Mouse (Mus musculus) testis, adult 2 months (tissue): ENCODE results near the gene Usb1. TPM values are rescaled to one million over a fixed set of nuclear protein-coding genes. Genes with fewer than 3 reads are reported as not detected.

Experiments
- H3K27ac ChIP-seq: fragments of 200-500 bp; 2 replicates; pipeline ENCODE4 v1.5.1; 2012; ENCODE audit warnings: low read depth, low read length; ENCODE audit not compliant: control insufficient read depth, insufficient read depth
- H3K27me3 ChIP-seq: fragments of 200-500 bp; 2 replicates; pipeline ENCODE4 v1.6.1; 2012; ENCODE audit warnings: mild to moderate bottlenecking, low read length, moderate library complexity; ENCODE audit not compliant: control insufficient read depth, insufficient read depth
- H3K36me3 ChIP-seq: fragments of 200-500 bp; 2 replicates; pipeline ENCODE4 v1.6.1; 2012; ENCODE audit warnings: mild to moderate bottlenecking, low read length; ENCODE audit not compliant: control insufficient read depth, insufficient read depth
- H3K4me1 ChIP-seq: fragments of 200-500 bp; 2 replicates; pipeline ENCODE4 v1.6.1; 2012; ENCODE audit warnings: low read length; ENCODE audit not compliant: control insufficient read depth, insufficient read depth
- H3K4me3 ChIP-seq: fragments of 200-500 bp; 2 replicates; pipeline ENCODE4 v1.5.1; 2012; ENCODE audit warnings: low read depth, mild to moderate bottlenecking, low read length, moderate library complexity, mixed read lengths; ENCODE audit not compliant: control insufficient read depth
- CTCF ChIP-seq: fragments of 200-500 bp; IDR thresholded peaks from 2 replicates; pipeline ENCODE4 v1.5.1; 2012; ENCODE audit warnings: low read depth, mild to moderate bottlenecking, inconsistent platforms, low read length, moderate library complexity; ENCODE audit not compliant: control insufficient read depth, insufficient read depth, insufficient replicate concordance
- POLR2A ChIP-seq: fragments of 200-500 bp; IDR thresholded peaks from 2 replicates; pipeline ENCODE4 v1.6.1; 2012; ENCODE audit warnings: low read depth, mild to moderate bottlenecking, inconsistent platforms, low read length, moderate library complexity; ENCODE audit not compliant: control insufficient read depth
- polyA plus RNA-seq: library from polyadenylated mRNA; depleted of rRNA; stranded (reverse); fragments of >200 nt; gene quantifications from 2 replicates; pipeline ENCODE4 v1.2.3, GENCODE M21; 2012

Gene Usb1
- polyA plus RNA-seq, 1 experiment: 34.0 TPM

GRCm38 (mm10) chr8:95336363-95336762, 4.3 kb downstream of the Usb1 start:
- H3K27ac ChIP-seq: no peak overlapping the region
- H3K36me3 ChIP-seq: no peaks in the 10 kb centered on the region; the same call in 1 of the 2 replicates
- H3K4me1 ChIP-seq: peaks cover 3% of the 10 kb centered on the region; the same call in 1 of the 2 replicates
- TF ChIP-seq POLR2A (no peak), CTCF (no peak)
- H3K4me3 ChIP-seq: no peak overlapping the region
- no peaks in the 10 kb centered on the region for H3K27me3 ChIP-seq

- no peak overlapping the region for H3K4me3 ChIP-seq
- no peak overlapping the region for H3K27ac ChIP-seq
- no peaks in the 10 kb centered on the region for H3K27me3 ChIP-seq
- no peaks in the 10 kb centered on the region; the same call in none of the 2 replicates for H3K36me3 ChIP-seq
- H3K4me1 ChIP-seq: peaks cover 11% of the 10 kb centered on the region
- no peak for TF ChIP-seq POLR2A
- no peak for TF ChIP-seq CTCF
Observed at GRCm38 (mm10) chr8:95341721-95342120, 9.6 kb downstream of the Usb1 start.

GRCm38 (mm10) chr8:95344668-95345067, 12.6 kb downstream of the Usb1 start:
- Histone ChIP-seq H3K27me3 (no peaks in the 10 kb centered on the region), H3K4me1 (peaks cover 11% of the 10 kb centered on the region), H3K36me3 (no peaks in the 10 kb centered on the region; the same call in none of the 2 replicates), H3K27ac (no peak overlapping the region), H3K4me3 (peak overlapping the region; percentile 9; the same call in 1 of the 2 replicates)
- TF ChIP-seq CTCF: no peak
- no peak for TF ChIP-seq POLR2A

GRCm38 (mm10) chr8:95346643-95347545, 14.8 kb downstream of the Usb1 start:
- no peak for TF ChIP-seq POLR2A
- no peak for TF ChIP-seq CTCF
- H3K27me3 ChIP-seq: no peaks in the 10 kb centered on the region
- H3K27ac ChIP-seq: no peak overlapping the region
- no peaks in the 10 kb centered on the region; the same call in none of the 2 replicates for H3K36me3 ChIP-seq
- H3K4me1 ChIP-seq: peaks cover 14% of the 10 kb centered on the region
- peak overlapping the region; percentile 39 for H3K4me3 ChIP-seq

- H3K27ac ChIP-seq: no peak overlapping the region
Observed at GRCm38 (mm10) chr8:95348356-95348755, 16.3 kb downstream of the Usb1 start.

GRCm38 (mm10) chr8:95348811-95349630, 16.9 kb downstream of the Usb1 start:
- TF ChIP-seq POLR2A (no peak), CTCF (no peak)
- Histone ChIP-seq H3K4me1 (peaks cover 22% of the 10 kb centered on the region), H3K27ac (no peak overlapping the region), H3K36me3 (no peaks in the 10 kb centered on the region; the same call in none of the 2 replicates), H3K27me3 (no peaks in the 10 kb centered on the region), H3K4me3 (no peak overlapping the region)

More at GRCm38 (mm10) chr8:95348356-95348755, 16.3 kb downstream of the Usb1 start:
- no peak for TF ChIP-seq CTCF
- no peak for TF ChIP-seq POLR2A
- Histone ChIP-seq H3K27me3 (no peaks in the 10 kb centered on the region), H3K4me1 (peaks cover 22% of the 10 kb centered on the region), H3K36me3 (no peaks in the 10 kb centered on the region; the same call in none of the 2 replicates), H3K4me3 (no peak overlapping the region)

- Histone ChIP-seq H3K4me3 (no peak overlapping the region), H3K27ac (no peak overlapping the region), H3K4me1 (peaks cover 11% of the 10 kb centered on the region), H3K27me3 (no peaks in the 10 kb centered on the region), H3K36me3 (no peaks in the 10 kb centered on the region; the same call in 1 of the 2 replicates)
- TF ChIP-seq POLR2A (no peak), CTCF (no peak)
Observed at GRCm38 (mm10) chr8:95351461-95351860, 19.4 kb downstream of the Usb1 start.
